Mouse (Mus musculus) CH12.LX (cell line): ENCODE data around the gene Lmtk2.

Experiments used
- CHD2 ChIP-seq: IDR thresholded peaks from 2 replicates; pipeline ENCODE4 v1.6.1; 2011; ENCODE audit warnings: low read length, improper control_type of control experiment
- CTCF ChIP-seq, 2 experiments: IDR thresholded peaks in 1 of 2; conservative IDR thresholded peaks in 1 of 2; 2 replicates each; pipeline ENCODE4 v1.5.1; 2011 to 2012; ENCODE audit warnings: low read depth in 2 of 2, low read length in 2 of 2, improper control_type of control experiment in 1 of 2, inconsistent platforms in 1 of 2, mild to moderate bottlenecking in 1 of 2, moderate library complexity in 1 of 2
- RAD21 ChIP-seq: IDR thresholded peaks from 2 replicates; pipeline ENCODE4 v1.6.1; 2011; ENCODE audit warnings: low read depth, mild to moderate bottlenecking, low read length, improper control_type of control experiment, moderate library complexity
- TBP ChIP-seq: conservative IDR thresholded peaks from 2 replicates; pipeline ENCODE4 v1.6.1; 2011; ENCODE audit warnings: low read depth, low read length, improper control_type of control experiment

- no peak for TF ChIP-seq CTCF (conservative IDR thresholded peaks at IDR 0.05 in 1 of 2, IDR thresholded peaks at IDR 0.05 in 1 of 2; ENCODE audit: low read depth in 2 of 2, low read length in 2 of 2)
- TF ChIP-seq CHD2 = no peak
- TF ChIP-seq TBP = no peak
- TF ChIP-seq RAD21 = no peak
Observed at GRCm38 (mm10) chr5:144100948-144101347, 712 bp downstream of the Lmtk2 start.
